ENCODE assay signal across 9 mouse cellular contexts in genomic region chr9:98417919-98418318, GRCm38 (mm10). TPM values are rescaled to one million over a fixed set of nuclear protein-coding genes. Genes with fewer than 3 reads are reported as not detected.
A peak's percentile ranks its signal among the peaks of the same experiment; 100 is the strongest.
DNase-seq lines count a peak whose midpoint lies in the region; ATAC-seq and TF ChIP-seq lines count a peak whose summit lies in the region.
"Had no signal": no experiment of that assay in that cellular context is flagged by ENCODE, and none has a peak within 500 bp of the region (broad histone marks: within the 10 kb centered on the region; RNA-seq: fewer than 3 reads in every experiment).

No protein-coding gene starts in this region.

- DNase-seq in layer of hippocampus, adult 11-12 months (ENCODE audit: low spot score): peak; percentile 21
- no peak for DNase-seq in layer of hippocampus, postnatal 25 days (ENCODE audit: extremely low spot score in 1 of 2, low spot score in 1 of 2)
- DNase-seq in MEL (ENCODE audit: low read depth, low spot score): peak; percentile 11
- peak; percentile 48 for DNase-seq in embryonic facial prominence, embryonic 14.5 days (ENCODE audit: low spot score)
- DNase-seq in liver, embryonic 13.5 days: no peak
- DNase-seq in spleen, postnatal 36 days (ENCODE audit: low spot score in 2 of 2): no peak
- DNase-seq in cerebellum, adult 9-11 months: no peak
- DNase-seq in T-cell, adult 2 months (ENCODE audit: low spot score): no peak

- no peaks in the 10 kb centered on the region; a peak in 1 of 4 replicates for H3K4me1 ChIP-seq in MEL (ENCODE audit: control insufficient read depth in 1 of 2, insufficient read depth in 2 of 2, low read length in 2 of 2)
- peaks cover 8% of the 10 kb centered on the region; the same call in 1 of the 2 replicates for H3K4me1 ChIP-seq in embryonic facial prominence, embryonic 14.5 days (ENCODE audit: control insufficient read depth, insufficient read depth, low read length)
- H3K4me1 ChIP-seq in liver, embryonic 13.5 days (replicated peaks): peaks cover 13% of the 10 kb centered on the region

- H3K27me3 ChIP-seq in MEL (ENCODE audit: control insufficient read depth in 1 of 2, insufficient read depth in 2 of 2, low read length in 2 of 2): no peaks in the 10 kb centered on the region
- H3K27me3 ChIP-seq in embryonic facial prominence, embryonic 14.5 days (replicated peaks; ENCODE audit: control insufficient read depth, insufficient read depth, low read length): no peaks in the 10 kb centered on the region
- H3K27me3 ChIP-seq in liver, embryonic 13.5 days: peaks cover under 1% of the 10 kb centered on the region; the same call in 1 of the 2 replicates
- H3K27me3 ChIP-seq: embryonic facial prominence, embryonic 12.5 days had no signal

- no peak overlapping the region for H3K4me2 ChIP-seq in embryonic facial prominence, embryonic 14.5 days (ENCODE audit: low read depth, low read length)
- H3K4me2 ChIP-seq in liver, embryonic 13.5 days: no peak overlapping the region
- H3K4me2 ChIP-seq: embryonic facial prominence, embryonic 12.5 days had no signal

- no peaks in the 10 kb centered on the region for H3K36me3 ChIP-seq in MEL (ENCODE audit: control insufficient read depth in 1 of 2, insufficient read depth in 2 of 2, low read length in 2 of 2)
- no peaks in the 10 kb centered on the region for H3K36me3 ChIP-seq in embryonic facial prominence, embryonic 14.5 days (ENCODE audit: control insufficient read depth, insufficient read depth, low read length)
- H3K36me3 ChIP-seq in liver, embryonic 13.5 days: peaks cover 10% of the 10 kb centered on the region; the same call in 1 of the 2 replicates
- H3K36me3 ChIP-seq: embryonic facial prominence, embryonic 12.5 days had no signal

- no peak for ATAC-seq in embryonic facial prominence, embryonic 14.5 days (ENCODE audit: low read depth)
- ATAC-seq in liver, embryonic 13.5 days (ENCODE audit: low read depth): peak; percentile 30; the same call in 1 of the 2 replicates

- TF ChIP-seq EP300 in MEL (IDR thresholded peaks at IDR 0.05; ENCODE audit: low read depth in 1 of 2, low read length in 2 of 2): no peak

- peak; percentile 55 for TF ChIP-seq RAD21 in MEL (IDR thresholded peaks at IDR 0.05; ENCODE audit: low read depth, low read length)

- no peaks in the 10 kb centered on the region for H3K79me2 ChIP-seq in MEL (ENCODE audit: control insufficient read depth, insufficient read depth, low read length, poor library complexity)

- no peak overlapping the region for H3K4me3 ChIP-seq in MEL (ENCODE audit: control insufficient read depth in 1 of 2, insufficient read depth in 1 of 2, low read depth in 2 of 2, low read length in 2 of 2)
- H3K4me3 ChIP-seq in embryonic facial prominence, embryonic 14.5 days (ENCODE audit: low read depth, low read length): no peak overlapping the region
- no peak overlapping the region for H3K4me3 ChIP-seq in liver, embryonic 13.5 days (replicated peaks)
- H3K4me3 ChIP-seq: embryonic facial prominence, embryonic 12.5 days had no signal

- 49% methylated on average over 7 of the region's 7 CpGs for WGBS in embryonic facial prominence, embryonic 14.5 days
- 40% methylated on average over 7 of the region's 7 CpGs for WGBS in liver, embryonic 13.5 days (ENCODE audit: insufficient replicate concordance)

- peak in 2 of 3 experiments; percentile 54; a peak in 4 of 6 replicates for TF ChIP-seq CTCF in MEL (IDR thresholded peaks at IDR 0.05 in 2 of 3, conservative IDR thresholded peaks at IDR 0.05 in 1 of 3; ENCODE audit: control insufficient read depth in 1 of 3, insufficient read depth in 1 of 3, low read depth in 2 of 3, low read length in 3 of 3, poor library complexity in 1 of 3, severe bottlenecking in 1 of 3)

- H3K27ac ChIP-seq in MEL (ENCODE audit: control insufficient read depth, low read depth, low read length): no peak overlapping the region
- no peak overlapping the region for H3K27ac ChIP-seq in embryonic facial prominence, embryonic 14.5 days (replicated peaks; ENCODE audit: low read depth, low read length)
- no peak overlapping the region for H3K27ac ChIP-seq in liver, embryonic 13.5 days
- H3K27ac ChIP-seq: embryonic facial prominence, embryonic 12.5 days had no signal

- H3K9me3 ChIP-seq in MEL (replicated peaks; ENCODE audit: insufficient read depth, low read length): no peaks in the 10 kb centered on the region
- no peaks in the 10 kb centered on the region for H3K9me3 ChIP-seq in embryonic facial prominence, embryonic 14.5 days (ENCODE audit: control insufficient read depth, low read length)
- H3K9me3 ChIP-seq in liver, embryonic 13.5 days (replicated peaks): no peaks in the 10 kb centered on the region
- H3K9me3 ChIP-seq: embryonic facial prominence, embryonic 12.5 days had no signal

- H3K9ac ChIP-seq in MEL (ENCODE audit: control insufficient read depth, low read depth, low read length, poor library complexity, severe bottlenecking): no peak overlapping the region
- H3K9ac ChIP-seq in embryonic facial prominence, embryonic 14.5 days (ENCODE audit: low read depth, low read length): no peak overlapping the region
- no peak overlapping the region for H3K9ac ChIP-seq in liver, embryonic 13.5 days
- H3K9ac ChIP-seq: embryonic facial prominence, embryonic 12.5 days had no signal

- no peak for TF ChIP-seq POLR2A in MEL (IDR thresholded peaks at IDR 0.05; ENCODE audit: control insufficient read depth in 1 of 2, insufficient read depth in 1 of 2, low read depth in 1 of 2, low read length in 2 of 2, poor library complexity in 1 of 2)

TF ChIP-seq in MEL, 35 proteins besides CTCF, POLR2A, EP300 and RAD21:
- no peak for TF ChIP-seq ELF1 (IDR thresholded peaks at IDR 0.05; ENCODE audit: low read depth, low read length)
- TF ChIP-seq ZNF384 (IDR thresholded peaks at IDR 0.05; ENCODE audit: low read depth, low read length): no peak
- no peak for TF ChIP-seq CHD1 (IDR thresholded peaks at IDR 0.05; ENCODE audit: low read depth, low read length)
- no peak for TF ChIP-seq CHD2 (IDR thresholded peaks at IDR 0.05; ENCODE audit: low read length)
- no peak for TF ChIP-seq MYB (IDR thresholded peaks at IDR 0.05; ENCODE audit: low read depth, low read length)
- TF ChIP-seq MAX (IDR thresholded peaks at IDR 0.05; ENCODE audit: low read length): no peak
- TF ChIP-seq MEF2A (IDR thresholded peaks at IDR 0.05; ENCODE audit: extremely low read depth, insufficient replicate concordance, low read depth, low read length, poor library complexity, severe bottlenecking): no peak
- no peak for TF ChIP-seq USF1 (IDR thresholded peaks at IDR 0.05; ENCODE audit: low read depth, low read length)
- no peak for TF ChIP-seq UBTF (IDR thresholded peaks at IDR 0.05; ENCODE audit: borderline replicate concordance, insufficient read depth, low read depth, low read length)
- peak; percentile 60 for TF ChIP-seq SMC3 (IDR thresholded peaks at IDR 0.05; ENCODE audit: low read depth, low read length)
- no peak for TF ChIP-seq TBP (IDR thresholded peaks at IDR 0.05; ENCODE audit: low read depth, low read length)
- TF ChIP-seq BHLHE40 (IDR thresholded peaks at IDR 0.05; ENCODE audit: borderline replicate concordance, low read depth, low read length): no peak
- no peak for TF ChIP-seq HCFC1 (IDR thresholded peaks at IDR 0.05; ENCODE audit: low read depth, low read length)
- TF ChIP-seq ZC3H11A (IDR thresholded peaks at IDR 0.05; ENCODE audit: low read depth, low read length): 0 out of 2 replicates have a peak, but pooled peaks have one; percentile 17

RNA-seq across cellular contexts. Expression of gene Rbp1, which starts 4.8 kb away (rescaled TPM):
- 1 to 10 TPM; 3.1 to 4.4 TPM for total RNA-seq in layer of hippocampus, postnatal 25 days (2021)
- total RNA-seq in MEL (2012; rRNA removed): 0.08 TPM in 1 of 2 replicates, not detected in the other
- under 1 TPM in 1 of 2 experiments, not detected in 1; 0.21 TPM for polyA plus RNA-seq in MEL (2012; ENCODE audit: insufficient read depth in 1 of 2, insufficient read length in 2 of 2, low read depth in 1 of 2, low replicate concordance in 2 of 2, missing spikeins in 1 of 2)
- 60.5 and 64.8 TPM in 2 replicates for polyA plus RNA-seq in embryonic facial prominence, embryonic 14.5 days (2014; fragmentation: Nextera tagmentation; extraction: Ambion mirVana)
- polyA plus RNA-seq in liver, embryonic 13.5 days (2015; fragmentation: Nextera tagmentation; extraction: Ambion mirVana): 31.7 and 34.3 TPM in 2 replicates

Comparison
In these comparisons a context has a peak if more than half of its experiments do, and no peak if none do; other contexts are left out.
1. DNase-seq: peak in layer of hippocampus, adult 11-12 months (single experiment), MEL (single experiment) and embryonic facial prominence, embryonic 14.5 days (single experiment); none in layer of hippocampus, postnatal 25 days (0 of 2), liver, embryonic 13.5 days (single experiment), spleen, postnatal 36 days (0 of 2), cerebellum, adult 9-11 months (single experiment) and T-cell, adult 2 months (single experiment).
2. RNA of gene Rbp1, which starts 4.8 kb away (polyA plus RNA-seq): 60.5 to 64.8 TPM in embryonic facial prominence, embryonic 14.5 days and 31.7 to 34.3 TPM in liver, embryonic 13.5 days; 0.21 TPM in MEL; every median in the first group is over 10 times any median in the second.